Mouse (Mus musculus) kidney, postnatal 10 days (tissue): ENCODE results near the gene Git2.
A peak's percentile ranks its signal among the peaks of the same experiment; 100 is the strongest.

Source experiments
- DNase-seq: peaks from one replicate; pipeline ENCODE4 v3.0.0; 2021; ENCODE audit warnings: mixed read lengths

The Git2 gene

DNA sequence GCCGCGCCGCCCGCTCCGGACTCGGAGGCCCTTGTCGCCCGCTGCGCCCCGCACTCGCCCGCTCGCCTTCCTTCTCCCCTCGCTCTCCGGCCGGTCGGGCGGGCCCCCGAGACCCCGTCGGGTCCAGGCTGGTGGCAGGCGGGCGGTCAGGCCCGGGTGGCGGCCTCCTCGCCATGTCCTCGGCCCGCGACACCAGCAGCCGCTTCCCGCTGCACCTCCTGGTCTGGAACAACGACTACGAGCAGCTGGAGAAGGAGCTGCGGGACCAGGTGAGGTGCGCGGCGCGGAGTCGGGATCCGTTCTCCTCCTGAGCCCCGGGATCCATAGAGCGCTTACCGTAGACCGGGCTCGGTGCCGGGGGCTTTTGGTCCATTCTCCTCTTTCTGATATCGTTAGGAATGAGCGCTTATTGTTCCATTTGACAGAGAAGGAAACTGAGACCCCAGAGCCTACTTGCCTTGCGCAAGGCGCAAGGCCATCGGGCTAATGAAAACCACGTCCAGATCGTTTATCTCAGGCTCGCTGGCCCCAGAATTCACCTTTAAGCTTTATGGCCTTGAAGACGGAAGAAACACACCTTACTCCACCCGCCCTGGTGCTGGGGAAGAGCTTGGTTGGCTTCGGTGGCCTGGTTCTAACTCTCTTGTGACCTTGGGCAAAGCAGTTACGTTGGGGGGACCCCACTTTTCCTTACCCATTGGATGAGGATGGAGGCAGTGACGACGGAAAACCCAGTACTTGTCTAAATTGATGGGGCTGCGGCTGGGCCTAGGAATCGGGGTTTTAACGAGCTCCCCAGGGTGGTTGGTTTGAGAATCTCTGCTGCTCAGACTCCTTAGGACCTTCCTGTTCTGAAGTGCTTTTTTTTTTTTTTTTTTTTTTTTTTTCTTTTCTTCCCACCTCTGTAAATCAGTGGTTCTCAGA, at the start of gene Git2:
Gene Git2 (minus strand): TSS at position 462 of the 924 bp plus-strand sequence.
- DNase-seq = no peak

DNA sequence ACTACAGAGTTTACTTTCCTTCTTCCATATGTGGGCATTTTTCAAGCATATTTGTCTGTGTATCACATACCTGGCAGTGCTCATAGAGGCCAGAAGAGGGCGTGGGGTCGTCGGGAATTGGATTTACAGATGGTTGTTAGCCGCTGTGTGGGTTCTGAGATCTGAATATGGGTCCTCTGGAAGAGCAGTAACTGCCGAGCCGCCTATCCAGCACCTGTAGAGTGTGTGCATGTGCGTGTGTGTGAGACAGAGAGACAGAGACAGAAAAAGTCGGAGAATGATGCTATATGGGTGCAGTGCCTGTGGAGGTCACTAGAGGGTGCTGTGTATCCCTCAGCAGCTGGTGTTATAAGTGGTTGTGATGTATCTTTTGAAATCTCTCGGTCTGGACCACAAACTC, 48.9 kb upstream of the Git2 start:
- peak; percentile 64 for DNase-seq

DNA sequence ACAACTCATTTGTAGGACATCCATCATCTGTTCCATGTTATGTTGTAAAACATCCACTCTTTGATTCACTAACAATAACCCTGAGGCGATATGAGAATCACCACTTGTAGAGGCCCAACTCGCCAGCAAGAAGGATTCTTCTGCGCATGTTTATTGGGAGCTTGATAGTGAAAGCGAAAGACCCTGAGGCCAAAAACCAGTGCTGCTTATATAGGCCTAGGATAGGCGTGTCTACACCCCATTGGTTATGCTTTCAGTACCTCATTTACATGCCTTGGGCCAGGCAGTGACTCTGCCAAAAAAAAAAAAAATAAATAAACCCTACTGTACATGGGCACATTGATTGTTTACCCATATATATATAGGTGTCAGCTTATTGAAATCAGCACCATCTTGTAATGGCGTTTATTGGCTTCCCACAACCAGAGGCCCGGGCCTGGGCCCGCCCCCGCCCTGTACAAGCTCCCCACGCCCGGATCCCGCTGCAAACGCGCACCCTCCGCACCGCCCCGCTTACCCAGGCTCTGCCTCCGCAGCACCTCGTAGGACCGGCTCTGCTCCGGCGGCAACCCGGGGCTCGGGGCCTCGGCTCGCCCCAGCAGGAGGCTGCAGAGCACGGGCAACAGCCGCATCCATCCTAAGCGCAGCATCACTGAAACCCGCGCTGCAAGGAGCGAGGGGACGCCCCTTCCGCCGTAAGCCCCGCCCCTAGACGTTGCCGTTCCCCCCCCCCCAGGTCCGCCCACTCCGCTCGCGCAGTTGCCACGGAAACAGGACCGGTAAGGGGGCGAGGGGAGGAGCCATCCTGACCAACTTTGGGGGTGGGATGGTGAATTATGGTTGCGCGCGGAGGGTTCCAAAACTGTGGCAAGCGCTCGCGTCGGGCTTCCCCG, 47.7 kb upstream of the Git2 start, which contains the start of gene 1500011B03Rik:
Gene 1500011B03Rik (minus strand): TSS at position 673 of the 893 bp plus-strand sequence.
- DNase-seq = peak; percentile 88

DNA sequence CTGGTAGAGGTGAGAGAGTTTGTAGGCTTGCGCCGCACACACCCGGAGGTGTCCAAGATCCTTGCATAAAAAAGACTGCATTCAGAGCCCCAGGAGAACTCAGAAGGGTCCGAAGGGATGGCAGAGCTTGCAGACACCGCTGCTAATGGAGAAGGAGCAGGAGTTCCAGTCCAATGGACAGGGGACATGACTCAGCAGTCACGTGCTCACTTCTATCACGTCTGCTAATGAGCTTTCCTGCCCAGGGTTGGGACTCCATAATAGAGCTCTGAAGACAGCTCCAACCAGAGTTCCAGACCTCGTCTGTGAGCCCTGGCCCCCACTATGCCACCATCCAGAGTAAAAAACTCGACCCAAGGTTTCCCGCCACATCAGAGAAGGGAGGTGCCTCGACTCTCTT, 42.8 kb upstream of the Git2 start:
- no peak for DNase-seq

DNA sequence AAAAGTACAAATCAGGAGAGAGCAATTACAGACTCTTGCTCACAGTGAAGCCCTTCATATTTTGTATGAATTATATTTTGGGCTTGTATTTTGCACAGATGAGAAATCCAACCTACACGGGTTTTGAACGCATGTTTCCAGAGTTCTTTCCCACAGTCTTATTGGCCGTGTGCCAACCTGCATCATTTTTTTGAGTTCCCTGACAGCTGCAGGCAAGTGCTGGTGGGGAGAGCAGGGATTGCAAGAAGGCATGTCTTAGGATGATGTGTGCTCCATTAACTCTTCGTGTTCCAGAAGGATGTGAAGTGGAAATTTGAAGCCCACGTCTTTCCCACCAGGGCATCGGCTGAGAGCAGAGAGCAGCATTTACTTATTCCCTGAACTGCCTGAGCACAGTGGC, 41.3 kb upstream of the Git2 start:
- no peak for DNase-seq

DNA sequence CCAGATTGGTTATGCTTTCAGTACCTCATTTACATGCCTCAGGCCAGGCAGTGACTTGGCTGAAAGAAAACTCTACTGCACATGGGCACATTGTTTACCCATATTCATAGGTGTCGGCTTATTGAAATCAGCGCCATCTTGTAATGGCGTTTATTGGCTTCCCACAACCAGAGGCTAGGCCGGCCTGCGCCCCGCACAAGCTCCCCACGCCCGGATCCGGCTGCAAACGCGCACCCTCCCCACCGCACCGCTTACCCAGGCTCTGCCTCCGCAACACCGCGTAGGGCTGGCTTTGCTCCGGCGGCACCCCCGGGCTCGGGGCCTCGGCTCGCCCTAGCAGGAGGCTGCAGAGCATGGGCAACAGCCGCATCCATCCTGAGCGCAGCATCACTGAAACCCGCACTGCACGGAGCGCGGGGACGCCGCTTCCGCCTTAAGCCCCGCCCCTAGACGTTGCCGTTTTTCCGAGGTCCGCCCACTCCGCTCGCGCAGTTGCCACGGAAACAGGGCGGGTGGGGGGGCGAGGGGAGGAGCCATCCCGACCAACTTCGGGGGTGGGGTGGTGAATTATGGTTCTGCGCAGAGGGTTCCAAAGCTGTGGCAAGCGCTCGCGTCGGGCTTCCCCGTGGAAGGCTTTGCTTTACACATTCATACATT, 38.3 kb upstream of the Git2 start:
- peak; percentile 93 for DNase-seq

DNA sequence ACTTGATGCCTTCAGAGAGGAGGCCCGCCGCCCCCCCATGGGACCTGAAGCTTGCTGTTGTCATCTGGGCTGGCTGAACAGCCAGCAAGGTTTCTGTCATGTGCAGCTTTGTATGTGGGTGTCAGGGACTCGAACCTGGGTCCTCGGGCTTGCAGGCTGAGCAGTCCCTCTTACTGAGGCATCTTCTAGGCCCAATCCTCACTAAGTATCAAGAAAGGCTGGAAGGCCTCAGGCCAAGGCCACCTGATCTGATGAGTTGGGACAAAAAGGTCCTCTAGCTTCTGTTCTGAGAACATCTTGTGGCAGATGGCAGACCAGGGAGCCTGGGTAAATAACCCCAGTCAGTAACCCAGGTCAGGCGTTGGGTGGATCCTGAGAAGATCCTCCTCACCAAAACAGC, 34.5 kb upstream of the Git2 start:
- DNase-seq = no peak

DNA sequence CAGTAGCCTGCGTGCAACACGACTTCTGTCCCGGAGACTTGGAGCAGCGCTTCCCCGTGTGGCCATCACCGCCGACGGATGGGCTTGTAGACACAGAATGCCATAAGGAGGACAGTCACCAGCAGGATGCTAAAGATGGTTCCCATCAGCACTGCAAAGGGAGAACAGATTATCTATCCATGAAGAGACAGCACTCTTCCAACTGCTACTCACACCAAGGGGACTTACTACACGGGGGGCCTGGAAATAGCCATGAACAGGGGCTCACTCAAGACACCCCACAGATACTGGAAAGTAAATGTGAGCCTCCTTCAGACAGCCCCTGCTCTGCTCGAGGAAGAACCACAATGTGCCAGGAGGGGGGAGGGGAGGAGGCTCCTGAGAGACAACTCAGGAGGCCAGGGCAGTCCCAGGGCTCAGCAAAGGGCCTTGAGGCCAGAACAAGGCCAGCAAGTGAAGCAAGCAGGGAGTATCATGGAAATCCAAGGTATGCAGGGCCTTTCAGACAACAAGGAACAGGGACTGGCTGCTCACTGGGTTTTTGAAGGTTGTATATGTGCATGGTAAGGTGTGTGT, 34.0 kb upstream of the Git2 start:
- DNase-seq = no peak

DNA sequence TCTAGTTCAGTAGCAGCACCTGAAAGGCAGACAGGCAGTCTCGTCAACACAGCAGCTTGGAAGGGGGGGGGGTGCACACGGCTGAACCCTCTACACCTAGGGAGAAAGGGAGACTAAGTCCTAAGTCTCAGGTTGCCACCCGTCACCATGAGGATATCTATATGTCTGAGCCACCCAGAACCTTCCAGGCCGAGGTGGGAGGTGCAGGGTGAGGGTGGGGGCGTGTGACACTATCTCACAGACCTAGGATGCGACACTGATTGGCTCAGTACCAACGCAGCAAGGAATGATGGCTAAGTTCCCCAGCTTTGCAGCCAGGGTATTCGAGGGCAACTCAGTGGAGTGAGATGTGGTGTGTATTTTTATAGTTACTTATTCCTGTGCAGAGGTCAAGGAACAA, 33.1 kb upstream of the Git2 start:
- DNase-seq = no peak

DNA sequence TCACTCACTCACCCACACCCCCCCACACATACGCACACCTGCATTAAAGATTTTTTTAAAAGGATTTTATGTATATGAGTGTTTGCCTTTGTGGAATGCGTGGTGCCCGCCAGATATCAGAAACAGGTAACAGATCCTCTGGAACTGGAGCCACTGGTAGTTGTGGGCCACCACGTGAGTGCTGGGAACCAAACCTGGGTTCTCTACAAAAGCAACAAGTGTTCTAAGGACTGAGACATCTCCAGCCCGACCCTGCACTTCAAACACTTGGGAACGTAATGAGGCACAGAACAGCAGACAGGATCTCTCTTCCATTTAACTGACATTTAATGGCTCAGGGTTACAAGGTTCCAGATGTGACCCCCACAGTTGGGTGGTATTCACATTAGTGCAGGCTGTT, 32.6 kb upstream of the Git2 start:
- no peak for DNase-seq

DNA sequence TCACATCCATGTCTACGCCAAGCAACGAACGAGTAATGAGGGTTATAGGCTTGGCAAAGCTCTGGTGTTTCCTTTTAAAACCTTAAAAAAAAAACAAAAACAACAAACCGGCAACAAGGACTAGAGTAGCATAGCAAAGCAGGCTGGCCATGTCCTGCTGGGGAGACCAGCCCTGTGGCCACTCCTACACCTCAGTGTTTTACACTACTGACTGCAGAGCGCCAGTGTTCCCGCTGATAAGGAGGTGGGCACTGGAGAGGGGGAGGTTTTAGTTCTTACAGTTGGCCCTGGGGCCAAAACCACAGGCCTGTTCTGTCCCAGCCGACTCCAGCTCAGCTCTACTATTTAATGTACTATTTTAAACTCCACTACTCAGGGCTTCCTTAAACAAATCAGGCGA, 32.2 kb upstream of the Git2 start:
- DNase-seq = no peak

DNA sequence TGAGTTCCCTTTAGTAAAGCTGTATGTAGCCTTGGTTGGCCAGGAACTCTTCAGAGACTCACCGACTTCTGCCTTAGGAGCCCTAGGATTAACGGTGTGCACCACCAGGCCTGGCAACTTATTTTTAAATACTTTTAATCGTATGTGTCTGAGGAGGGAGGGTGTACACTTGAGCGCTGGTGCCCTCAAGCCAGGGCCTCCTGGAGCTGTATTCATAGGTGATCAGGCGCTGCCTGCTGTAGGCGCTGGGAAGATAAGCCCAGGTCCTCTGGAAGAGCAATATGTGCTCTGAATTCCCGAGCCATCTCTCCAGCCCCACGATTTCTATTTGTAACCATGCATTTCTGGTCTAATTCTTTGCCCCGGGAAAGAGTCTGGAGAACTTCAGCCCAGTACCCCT, 31.7 kb upstream of the Git2 start:
- DNase-seq = no peak

DNA sequence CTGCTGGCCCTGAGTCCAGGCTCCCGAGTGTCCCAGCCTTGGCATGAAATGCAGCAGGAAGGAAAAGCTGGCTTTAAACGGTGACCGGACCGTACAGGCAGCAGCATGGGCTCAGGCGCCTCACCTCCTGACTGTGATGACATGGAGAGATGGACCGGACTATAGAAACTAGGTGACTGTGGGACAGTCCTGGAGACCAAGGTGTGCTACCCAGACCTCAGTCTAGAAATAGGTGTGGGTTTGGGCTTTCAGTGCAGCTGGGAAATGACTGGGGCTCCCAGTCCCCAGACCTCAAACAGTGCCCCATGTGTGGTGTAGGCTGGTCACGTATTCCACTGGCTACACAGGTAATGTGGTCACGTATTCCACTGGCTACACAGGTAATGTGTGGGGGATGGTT, 31.3 kb upstream of the Git2 start:
- DNase-seq = no peak

DNA sequence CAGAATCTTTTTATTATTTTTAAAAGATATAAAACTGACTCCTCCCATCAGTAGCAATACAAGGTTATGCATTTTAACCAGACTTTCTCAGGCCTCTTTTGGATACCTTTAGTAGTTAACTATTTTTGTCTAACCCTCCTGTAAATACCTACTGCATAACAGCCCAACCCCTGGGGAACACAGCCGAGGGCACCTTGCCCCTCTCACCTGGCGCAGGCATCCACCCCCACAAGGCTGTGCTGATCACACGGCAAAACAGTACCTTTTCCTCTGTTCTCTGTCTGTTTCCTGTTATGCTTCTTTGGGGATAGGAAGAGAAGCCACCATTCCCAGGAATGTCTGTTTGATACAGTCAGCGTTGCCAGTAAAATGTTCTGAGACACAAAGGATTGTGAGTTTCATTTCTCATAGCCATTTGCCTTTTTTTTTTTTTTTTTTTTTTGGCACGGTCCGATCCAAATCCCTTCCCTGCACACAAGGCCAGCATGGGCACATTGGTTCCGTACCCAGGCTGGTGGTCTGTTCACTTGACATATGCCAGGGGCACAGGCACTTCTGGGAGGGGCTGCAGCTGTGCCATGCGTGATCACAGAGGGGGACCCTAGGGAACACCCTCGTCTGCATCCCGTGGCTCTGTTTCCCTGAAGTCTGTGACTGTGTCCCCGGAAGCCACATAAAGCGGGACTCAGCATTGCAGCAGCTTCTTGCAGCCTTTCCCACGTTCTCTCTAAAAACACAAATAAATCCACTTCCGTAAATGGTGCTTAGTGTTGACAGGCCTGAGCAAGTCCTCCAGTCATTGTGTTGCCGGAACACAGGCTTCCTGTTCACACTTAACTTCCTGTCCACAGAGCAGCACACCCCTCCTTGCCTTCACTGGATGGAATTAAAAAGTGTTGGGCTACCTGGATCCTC, 30.4 kb upstream of the Git2 start:
- peak; percentile 37 for DNase-seq

DNA sequence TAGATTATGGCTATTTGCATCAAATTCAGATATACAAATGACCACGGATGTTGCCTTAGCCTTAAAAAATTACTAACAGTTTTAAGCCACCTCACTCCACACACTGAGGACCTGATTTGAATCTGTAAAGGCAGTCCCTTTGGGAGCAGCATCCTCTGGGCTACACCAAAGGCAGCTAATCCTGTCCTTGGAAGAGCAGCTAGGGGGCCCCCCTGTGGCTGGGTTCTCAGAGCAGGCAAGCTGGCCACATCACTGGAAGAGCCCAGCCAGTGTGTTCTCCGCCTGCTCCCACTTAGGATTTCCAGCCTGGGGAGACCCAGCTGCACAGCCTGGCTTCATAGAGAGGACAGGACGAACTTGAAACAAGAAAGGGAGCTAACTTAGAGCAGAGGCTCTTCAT, 29.6 kb upstream of the Git2 start:
- DNase-seq = peak; percentile 69

DNA sequence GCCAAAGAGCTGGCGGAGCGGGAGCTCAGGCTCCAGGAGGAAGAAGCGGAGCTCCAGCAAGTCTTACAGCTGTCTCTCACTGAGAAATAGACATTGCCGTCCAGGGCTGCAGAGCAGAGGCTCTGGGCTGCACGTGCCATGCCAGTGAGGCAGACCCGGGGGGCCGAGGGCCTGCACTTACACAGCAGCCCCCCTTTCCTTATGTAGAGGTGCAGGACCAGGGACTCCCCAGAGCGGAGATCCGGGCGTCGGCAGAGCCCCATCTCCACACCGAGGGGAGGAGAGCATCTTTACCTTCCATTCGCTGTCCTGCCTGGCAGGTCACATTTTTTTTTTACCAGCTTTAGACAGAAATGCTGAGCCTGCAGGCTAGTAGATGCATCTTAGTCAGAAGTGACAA, 29.0 kb upstream of the Git2 start:
- no peak for DNase-seq

DNA sequence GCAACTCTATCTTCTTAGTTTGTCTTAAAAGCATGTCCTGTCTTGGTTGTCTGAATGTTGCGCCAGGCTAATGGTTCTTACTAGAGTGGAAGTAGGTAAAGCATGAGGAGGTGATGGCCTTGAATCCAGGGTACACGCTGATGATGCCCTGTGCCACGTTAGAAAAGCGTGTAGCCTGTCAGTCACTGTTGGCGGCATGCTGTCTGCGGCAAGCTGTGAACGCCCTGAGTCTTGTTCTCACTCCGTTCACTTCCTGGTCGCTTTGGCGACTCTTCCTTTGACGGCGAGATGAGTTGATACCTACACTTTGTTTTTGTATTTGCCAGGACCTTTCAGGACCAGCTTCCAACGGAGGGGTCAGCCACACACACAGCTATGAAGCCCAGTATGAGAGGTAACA, 27.9 kb upstream of the Git2 start:
- DNase-seq = no peak

DNA sequence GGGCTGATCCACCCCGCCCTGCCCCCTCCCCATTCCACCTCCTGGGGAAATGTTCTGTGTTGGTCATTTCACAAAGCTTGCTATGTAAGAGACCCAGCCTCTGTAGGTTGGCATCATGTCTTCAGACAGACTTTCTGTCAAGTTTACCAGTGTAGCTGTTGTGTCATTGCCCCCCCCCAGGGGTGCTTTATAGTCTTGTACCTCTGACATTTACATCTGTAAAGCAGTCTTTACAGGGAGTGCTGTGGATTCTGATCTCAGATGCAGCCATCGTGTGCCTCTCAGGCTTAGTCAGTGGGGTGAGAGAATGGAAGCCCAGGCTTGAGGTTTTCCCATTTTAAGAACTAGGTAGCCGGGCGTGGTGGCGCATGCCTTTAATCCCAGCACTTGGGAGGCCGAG, 26.5 kb upstream of the Git2 start:
- DNase-seq = no peak

DNA sequence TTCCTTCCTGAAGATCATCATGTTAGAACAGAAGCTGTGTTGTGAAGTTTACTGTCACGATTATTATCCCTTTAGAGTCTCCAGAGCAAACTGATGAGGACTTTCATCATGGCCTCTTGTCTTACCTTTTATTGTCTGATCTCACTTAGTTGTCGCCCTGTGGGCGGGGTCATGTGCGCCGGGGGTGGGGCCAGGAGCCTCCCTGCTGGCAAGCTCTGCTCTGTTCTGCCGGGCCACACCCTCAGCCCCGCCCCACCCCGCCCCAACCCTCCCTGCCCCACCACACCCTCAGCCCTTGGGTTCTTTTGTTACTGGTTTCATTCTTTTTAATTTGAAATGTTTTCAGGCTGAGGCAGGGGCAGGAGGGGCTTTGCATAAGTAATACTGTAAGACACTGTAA, 25.7 kb upstream of the Git2 start:
- DNase-seq = no peak

DNA sequence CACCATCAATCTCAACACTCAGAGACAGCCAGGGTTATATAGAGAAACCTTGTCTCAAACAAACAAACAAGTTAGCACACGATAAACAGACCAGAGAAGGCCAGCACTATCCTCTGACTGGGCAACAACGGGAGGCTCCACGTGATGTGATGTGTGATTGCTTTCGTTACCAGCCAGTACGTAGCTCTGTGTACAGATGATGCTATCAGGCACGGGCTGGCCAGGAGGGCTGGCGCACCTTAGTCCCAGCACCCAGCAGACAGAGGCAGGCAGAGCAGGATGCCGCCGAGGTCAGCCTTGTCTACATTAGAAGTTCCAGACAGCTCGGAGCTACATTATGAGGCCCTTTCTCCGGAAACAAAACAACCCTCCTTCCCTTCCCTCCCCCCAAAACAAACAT, 24.5 kb upstream of the Git2 start:
- no peak for DNase-seq

DNA sequence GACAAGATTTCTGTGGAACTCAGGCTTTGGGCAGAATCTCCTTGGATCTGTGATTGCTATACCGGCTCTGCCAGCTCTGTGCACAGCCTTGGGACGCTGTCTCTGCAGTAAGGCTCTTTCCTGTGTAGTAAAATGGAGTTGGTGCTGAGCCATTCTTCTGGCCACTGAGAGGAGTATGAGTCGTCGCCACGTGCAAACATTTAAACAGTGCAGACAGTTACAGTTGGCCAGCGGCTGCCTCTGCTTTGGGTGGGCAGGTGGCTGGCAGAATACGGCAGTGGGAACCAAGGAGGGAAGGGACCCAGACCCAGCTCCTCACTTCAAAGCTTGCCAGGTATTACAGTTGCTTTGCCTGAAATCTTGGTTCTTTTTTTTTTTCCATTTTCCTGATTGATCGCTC, 21.9 kb upstream of the Git2 start:
- no peak for DNase-seq
